Mouse (Mus musculus): ENCODE results near the gene Atg2b. TPM values are rescaled to one million over a fixed set of nuclear protein-coding genes. Genes with fewer than 3 reads are reported as not detected.

Gene Atg2b
- polyA plus RNA-seq (2021): 28.7 TPM

DNA sequence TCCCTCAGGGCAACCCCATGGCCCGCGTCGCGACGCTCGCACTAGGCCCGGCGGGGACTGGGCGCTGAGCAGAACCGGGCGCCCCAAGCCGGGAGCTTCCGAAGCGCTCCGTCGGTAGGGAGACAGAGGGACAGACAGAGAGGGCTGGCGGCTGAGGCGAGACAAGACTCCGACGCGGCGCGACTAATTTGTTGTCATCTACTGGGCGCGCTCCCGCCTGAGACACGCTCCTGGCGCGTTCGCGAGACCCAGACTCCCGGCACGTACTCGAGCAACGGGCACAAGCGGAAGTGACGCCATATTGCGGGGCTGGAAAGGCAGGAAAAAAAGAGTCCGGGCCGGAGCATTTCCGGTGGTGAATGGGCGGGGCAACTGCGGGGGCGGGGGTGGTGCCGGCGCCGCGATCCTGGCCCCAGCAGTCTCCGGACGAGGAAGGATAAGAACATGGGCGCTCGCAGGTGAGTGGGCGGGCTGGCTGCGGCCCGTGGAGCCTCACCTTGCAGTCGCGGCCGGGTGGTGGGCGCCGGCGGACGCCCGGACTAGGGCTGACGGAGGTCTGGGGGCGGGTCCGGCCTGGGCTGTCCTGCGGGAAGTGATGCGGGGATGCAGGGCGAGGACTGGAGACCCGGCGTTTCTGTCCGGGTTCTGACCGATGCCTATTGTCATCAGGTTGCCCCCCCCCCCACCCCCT is at the start of gene Atg2b:
Gene Atg2b (minus strand): TSS at position 211 of the 691 bp plus-strand sequence.
- H3K27me3 ChIP-seq: no peaks in the 10 kb centered on the region
- POLR2A ChIA-PET: no interaction called here
- ATAC-seq (peak; percentile 75), DNase-seq (ENCODE audit: low read depth, low spot score) (peak; percentile 77)
- no peak for TF ChIP-seq CTCF (IDR thresholded peaks at IDR 0.05)
- CTCF ChIA-PET: no interaction called here
- in situ Hi-C loops (cut with MboI; ENCODE audit: low pct_unique_long_range_greater_than_20kb): no loop called here

DNA sequence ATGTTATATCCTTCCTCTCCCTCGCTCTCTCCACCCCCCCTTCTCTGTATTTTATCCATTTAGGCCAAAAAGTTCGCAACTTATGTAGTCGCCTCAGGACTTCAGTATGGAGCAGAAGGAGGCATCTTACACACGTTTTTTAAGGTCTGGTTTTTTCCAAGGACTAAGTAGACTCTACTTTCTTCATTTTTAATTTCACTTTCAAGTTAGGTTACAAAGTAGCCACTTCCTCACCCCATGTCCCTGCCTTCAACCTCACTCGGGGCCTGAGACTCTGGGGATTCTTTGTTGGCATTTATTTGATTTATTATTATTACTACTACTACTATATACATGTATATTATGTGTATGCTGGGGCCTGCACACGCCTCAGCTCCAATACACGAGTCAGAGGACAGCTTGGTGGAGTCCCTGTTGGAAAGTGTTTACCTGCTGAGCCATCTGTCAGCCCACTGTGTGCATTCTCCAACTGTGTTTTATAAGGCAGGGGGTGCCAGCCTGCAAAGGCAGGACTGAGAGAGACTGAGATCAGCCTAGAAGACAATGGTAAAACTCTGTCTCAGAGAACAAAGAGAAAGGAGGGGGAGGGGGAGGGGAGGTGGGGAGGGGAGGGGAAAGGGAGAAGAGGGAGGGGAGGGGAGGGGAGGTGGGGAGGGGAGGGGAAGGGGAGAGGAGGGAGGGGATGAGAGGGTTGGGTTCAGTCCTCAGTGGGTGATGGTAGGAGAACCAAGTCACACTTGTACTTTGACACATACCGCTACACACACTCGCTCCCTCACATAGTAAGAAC is 48.6 kb upstream of the Atg2b start:
- POLR2A ChIA-PET: no interaction called here
- no peak for TF ChIP-seq CTCF (IDR thresholded peaks at IDR 0.05)
- in situ Hi-C loops (cut with MboI; ENCODE audit: low pct_unique_long_range_greater_than_20kb): loop anchor here (25.0 kb wide), 1 partner anchor 671 kb away; no protein-coding TSS in a partner anchor

GRCm38 (mm10) chr12:105730851-105731460 is 45.9 kb upstream of the Atg2b start:
- ATAC-seq (no peak), DNase-seq (ENCODE audit: low read depth, low spot score) (no peak)
- H3K27me3 ChIP-seq: no peaks in the 10 kb centered on the region
- ChIA-PET CTCF (interaction anchor here (1.2 kb wide), 1 partner anchor 10 kb away, joined by 3 read pairs; no protein-coding TSS in a partner anchor), POLR2A (interaction anchor here (0.5 kb wide), 1 partner anchor 8 kb away, joined by 3 read pairs; no protein-coding TSS in a partner anchor)
- TF ChIP-seq CTCF (IDR thresholded peaks at IDR 0.05): no peak
- in situ Hi-C loops (cut with MboI; ENCODE audit: low pct_unique_long_range_greater_than_20kb): loop anchor here (25.0 kb wide), 1 partner anchor 669 kb away; no protein-coding TSS in a partner anchor

More for the DNA sequence above, 48.6 kb upstream of the Atg2b start:
- DNase-seq (ENCODE audit: low read depth, low spot score) (no peak), ATAC-seq (no peak)
- no peaks in the 10 kb centered on the region for H3K27me3 ChIP-seq
- CTCF ChIA-PET: no interaction called here

- ATAC-seq (no peak), DNase-seq (ENCODE audit: low read depth, low spot score) (no peak)
- CTCF ChIA-PET: interaction anchor here (0.6 to 1.6 kb wide), 4 partner anchors 9 to 115 kb away, joined by 3 to 5 read pairs (median 4); no protein-coding TSS in a partner anchor
- TF ChIP-seq CTCF (IDR thresholded peaks at IDR 0.05): peak; percentile 62
- in situ Hi-C loops (cut with MboI; ENCODE audit: low pct_unique_long_range_greater_than_20kb): loop anchor here (5.0 to 25.0 kb wide), 2 partner anchors 231 to 666 kb away; no protein-coding TSS in a partner anchor
- no peaks in the 10 kb centered on the region for H3K27me3 ChIP-seq
- POLR2A ChIA-PET: no interaction called here
Observed at GRCm38 (mm10) chr12:105727964-105728363, 43.0 kb upstream of the Atg2b start.

GRCm38 (mm10) chr12:105727268-105727667 is 42.3 kb upstream of the Atg2b start:
- CTCF ChIA-PET: interaction anchor here (0.6 to 1.4 kb wide), 3 partner anchors 10 to 115 kb away, joined by 3 to 4 read pairs (median 3); no protein-coding TSS in a partner anchor
- POLR2A ChIA-PET: interaction anchor here (0.5 kb wide), 1 partner anchor 113 kb away, joined by 4 read pairs; no protein-coding TSS in a partner anchor
- no peak for TF ChIP-seq CTCF (IDR thresholded peaks at IDR 0.05)
- DNase-seq (ENCODE audit: low read depth, low spot score) (no peak), ATAC-seq (no peak)
- H3K27me3 ChIP-seq: no peaks in the 10 kb centered on the region
- in situ Hi-C loops (cut with MboI; ENCODE audit: low pct_unique_long_range_greater_than_20kb): loop anchor here (5.0 to 25.0 kb wide), 2 partner anchors 230 to 665 kb away; no protein-coding TSS in a partner anchor

DNA sequence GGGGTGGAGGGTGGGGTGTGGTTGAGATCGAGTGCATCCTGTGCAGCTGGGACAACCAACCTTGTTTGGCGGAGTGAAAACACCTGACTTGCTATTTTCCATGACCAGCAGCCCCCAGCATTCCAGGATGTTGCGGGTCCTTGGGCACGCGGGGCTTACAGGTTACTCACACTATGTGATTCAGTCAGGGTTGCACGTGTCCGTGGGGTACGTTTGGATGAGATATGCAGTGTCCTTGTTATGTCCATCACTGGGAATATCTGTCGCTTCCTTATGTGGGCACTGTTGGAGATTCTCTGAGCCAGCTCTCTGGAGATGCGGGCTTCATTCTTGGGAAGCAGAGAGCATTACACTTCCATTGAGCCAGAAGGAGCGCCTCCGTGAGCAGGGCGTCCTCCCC is 40.7 kb upstream of the Atg2b start:
- POLR2A ChIA-PET: no interaction called here
- TF ChIP-seq CTCF (IDR thresholded peaks at IDR 0.05): no peak
- CTCF ChIA-PET: no interaction called here
- no peak for DNase-seq (ENCODE audit: low read depth, low spot score)
- ATAC-seq: no peak
- in situ Hi-C loops (cut with MboI; ENCODE audit: low pct_unique_long_range_greater_than_20kb): loop anchor here (5.0 to 25.0 kb wide), 2 partner anchors 228 to 663 kb away; no protein-coding TSS in a partner anchor
- no peaks in the 10 kb centered on the region for H3K27me3 ChIP-seq

- POLR2A ChIA-PET: no interaction called here
- CTCF ChIA-PET: no interaction called here
- in situ Hi-C loops (cut with MboI; ENCODE audit: low pct_unique_long_range_greater_than_20kb): loop anchor here (5.0 to 25.0 kb wide), 2 partner anchors 227 to 662 kb away; no protein-coding TSS in a partner anchor
- ATAC-seq (no peak), DNase-seq (ENCODE audit: low read depth, low spot score) (no peak)
- H3K27me3 ChIP-seq: no peaks in the 10 kb centered on the region
- TF ChIP-seq CTCF (IDR thresholded peaks at IDR 0.05): no peak
Observed at GRCm38 (mm10) chr12:105724616-105725015, 39.6 kb upstream of the Atg2b start.

DNA sequence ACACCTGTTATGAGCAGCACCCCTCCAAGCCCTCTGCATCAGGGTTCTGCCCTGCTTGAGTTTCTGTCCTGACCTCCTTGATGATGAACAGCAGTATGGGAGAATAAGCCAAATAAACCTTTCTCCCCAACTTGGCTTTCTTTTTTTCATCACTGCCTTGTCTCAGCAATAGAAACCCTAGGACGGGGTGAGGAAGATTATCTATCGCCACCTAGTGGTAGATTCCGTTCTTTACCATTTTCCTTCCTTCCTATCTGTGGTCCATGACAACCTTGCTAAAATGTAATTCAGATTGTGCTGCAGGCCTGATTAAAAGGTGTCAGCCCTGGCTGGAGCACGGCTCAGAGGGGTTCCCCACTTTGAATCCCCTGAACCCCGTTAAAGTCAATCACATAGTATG is 37.6 kb upstream of the Atg2b start:
- ChIA-PET POLR2A (no interaction called here), CTCF (no interaction called here)
- peak; percentile 68 for TF ChIP-seq CTCF (IDR thresholded peaks at IDR 0.05)
- peak; percentile 76 for ATAC-seq
- H3K27me3 ChIP-seq: no peaks in the 10 kb centered on the region
- DNase-seq (ENCODE audit: low read depth, low spot score): no peak
- in situ Hi-C loops (cut with MboI; ENCODE audit: low pct_unique_long_range_greater_than_20kb): no loop called here

DNA sequence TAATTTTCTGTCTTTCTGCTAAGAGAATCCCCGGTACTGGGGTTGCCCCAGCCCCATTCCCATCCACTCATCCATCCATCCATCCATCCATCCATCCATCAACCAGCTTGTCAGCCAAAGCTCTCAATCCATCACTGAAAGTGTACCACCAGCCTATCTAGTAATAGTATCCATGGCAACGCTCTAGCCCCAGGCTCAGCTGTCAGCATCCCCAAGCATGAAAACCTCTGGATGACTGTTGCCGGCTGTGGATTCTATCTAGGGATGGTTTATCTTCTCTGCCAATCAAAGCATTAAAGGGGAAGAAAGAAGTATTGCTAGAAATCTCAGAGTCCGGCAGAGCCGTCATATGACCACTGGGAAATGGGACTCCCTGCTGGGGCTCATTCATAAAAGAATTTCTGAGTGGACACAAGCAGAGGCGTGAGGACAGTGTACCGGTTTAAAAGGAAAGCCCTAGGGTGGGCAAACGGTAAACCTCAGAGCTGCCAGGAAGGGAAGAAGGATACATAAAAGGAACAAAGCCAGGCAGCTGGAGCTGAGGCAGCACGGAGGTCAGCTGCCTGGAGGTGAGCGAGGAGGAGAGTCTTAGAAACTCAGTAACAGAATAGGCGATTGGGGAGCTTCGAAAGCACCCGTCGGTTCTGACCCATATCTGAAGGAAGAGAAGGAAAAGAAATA is 36.6 kb upstream of the Atg2b start:
- in situ Hi-C loops (cut with MboI; ENCODE audit: low pct_unique_long_range_greater_than_20kb): no loop called here
- ChIA-PET POLR2A (no interaction called here), CTCF (no interaction called here)
- H3K27me3 ChIP-seq: no peaks in the 10 kb centered on the region
- no peak for TF ChIP-seq CTCF (IDR thresholded peaks at IDR 0.05)
- DNase-seq (ENCODE audit: low read depth, low spot score): no peak
- ATAC-seq: no peak

DNA sequence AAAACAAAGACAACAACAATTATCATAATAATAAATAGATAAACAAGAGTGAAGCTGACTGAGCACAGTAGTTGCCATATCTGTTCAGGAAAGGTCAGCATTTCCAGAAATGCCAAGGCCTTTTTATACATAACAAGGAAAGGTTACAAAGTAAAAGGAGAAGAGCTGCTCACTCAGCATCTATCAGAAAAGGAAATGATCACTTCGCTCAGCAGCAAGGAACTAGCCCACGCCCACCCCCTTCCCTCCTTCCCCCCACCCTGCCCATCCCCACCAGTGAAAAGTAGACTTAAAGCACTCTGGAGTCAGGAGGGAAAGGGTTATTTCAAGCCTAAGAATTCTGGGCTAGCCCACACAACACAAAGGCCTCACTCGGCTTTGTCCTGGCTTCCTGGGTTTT is 35.2 kb upstream of the Atg2b start:
- ATAC-seq (no peak), DNase-seq (ENCODE audit: low read depth, low spot score) (no peak)
- ChIA-PET CTCF (no interaction called here), POLR2A (no interaction called here)
- no peaks in the 10 kb centered on the region for H3K27me3 ChIP-seq
- in situ Hi-C loops (cut with MboI; ENCODE audit: low pct_unique_long_range_greater_than_20kb): no loop called here
- no peak for TF ChIP-seq CTCF (IDR thresholded peaks at IDR 0.05)
